Mouse (Mus musculus) forebrain, embryonic 11.5 days (tissue): ENCODE data around the gene Acat3. TPM values are rescaled to one million over a fixed set of nuclear protein-coding genes. Genes with fewer than 3 reads are reported as not detected.
"Not testable (repeated sequence)": the region's sequence is repeated elsewhere in the genome, so short reads cannot be mapped to it uniquely, and the experiment has no call there.

ENCODE experiments used
- ATAC-seq: fragments of 200-750 bp; cut with Nextera tagmentation; replicated peaks from 2 replicates; pipeline ENCODE4 v1.8.0; 2017; ENCODE audit warnings: moderate TSS enrichment; ENCODE audit not compliant: low FRiP score
- DNase-seq: peaks from one replicate; pipeline ENCODE4 v3.0.0-alpha.2; 2017; ENCODE audit warnings: low spot score
- H3K27ac ChIP-seq: fragments of 300-500 bp; sonication (generic); 2 replicates; pipeline ENCODE4 v1.5.1; 2014; ENCODE audit warnings: low read depth, low read length
- H3K27me3 ChIP-seq: fragments of 300-500 bp; sonication (generic); 2 replicates; pipeline ENCODE4 v1.6.1; 2014; ENCODE audit warnings: mild to moderate bottlenecking, low read length, mixed read lengths; ENCODE audit not compliant: control insufficient read depth, insufficient read depth
- H3K36me3 ChIP-seq: fragments of 300-500 bp; sonication (generic); 2 replicates; pipeline ENCODE4 v1.6.1; 2014; ENCODE audit warnings: mild to moderate bottlenecking, low read length, moderate library complexity, mixed read lengths; ENCODE audit not compliant: control insufficient read depth, insufficient read depth
- H3K4me1 ChIP-seq: fragments of 300-500 bp; sonication (generic); replicated peaks from 2 replicates; pipeline ENCODE4 v1.6.1; 2014; ENCODE audit warnings: low read length, mixed read lengths; ENCODE audit not compliant: control insufficient read depth, insufficient read depth
- H3K4me2 ChIP-seq: fragments of 300-500 bp; sonication (generic); 2 replicates; pipeline ENCODE4 v1.6.1; 2014; ENCODE audit warnings: low read depth, mild to moderate bottlenecking, low read length, moderate library complexity, mixed read lengths; ENCODE audit not compliant: severe bottlenecking
- H3K4me3 ChIP-seq: fragments of 300-500 bp; sonication (generic); 2 replicates; pipeline ENCODE4 v1.5.1; 2014; ENCODE audit warnings: low read depth, low read length
- H3K9ac ChIP-seq: fragments of 300-500 bp; sonication (generic); 2 replicates; pipeline ENCODE4 v1.6.1; 2014; ENCODE audit warnings: low read length
- H3K9me3 ChIP-seq: fragments of 300-500 bp; sonication (generic); 2 replicates; pipeline ENCODE4 v1.6.1; 2016; ENCODE audit warnings: low read length, mixed read lengths; ENCODE audit not compliant: control insufficient read depth
- WGBS: fragments of 180-500 bp; shearing (Covaris S2); extraction: QIAGEN DNeasy Blood & Tissue Kit; methylation state at CpG from one replicate; pipeline ENCODE4 v1.1.7; 2014; 5-methylcytosine and 5-hydroxymethylcytosine counted together
- polyA plus RNA-seq: library from polyadenylated mRNA; unstranded; fragments of >200 nt; fragmentation: Nextera tagmentation; extraction: Ambion mirVana; gene quantifications from 2 replicates; pipeline ENCODE4 v1.2.1, GENCODE M21; 2014

Gene Acat3
- polyA plus RNA-seq, 1 experiment from 2014 or later: 1.3 TPM

DNA sequence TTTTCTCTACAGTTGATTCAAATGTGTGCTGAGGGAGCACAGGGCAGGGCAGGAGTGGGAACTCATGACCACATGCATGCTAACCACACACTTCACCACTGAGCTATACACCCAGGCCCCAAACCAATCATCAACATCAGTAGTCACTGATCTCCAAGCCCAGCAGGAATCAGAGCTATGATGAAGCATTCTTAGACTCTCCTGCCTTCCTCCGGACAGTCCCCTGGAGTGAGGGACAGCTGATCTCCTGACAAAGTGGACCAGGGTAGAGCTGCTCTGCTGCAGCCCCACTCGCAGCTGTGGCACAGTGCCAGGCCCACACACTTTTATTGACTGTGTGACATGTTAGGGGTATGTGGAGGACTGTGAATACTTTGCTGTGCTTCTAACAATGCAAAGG lies 19.0 kb upstream of the Acat3 start:
- H3K9me3 ChIP-seq, ATAC-seq, H3K9ac ChIP-seq, H3K27ac ChIP-seq, H3K36me3 ChIP-seq, H3K4me1 ChIP-seq, H3K27me3 ChIP-seq, DNase-seq: not testable (repeated sequence)
- 50% methylated on average over 1 of the region's 2 CpGs for WGBS
- H3K4me3 ChIP-seq: 0 out of 2 replicates have a peak overlapping the region, but pooled peaks have one; percentile 15
- peak overlapping the region; percentile 38; the same call in 1 of the 2 replicates for H3K4me2 ChIP-seq

DNA sequence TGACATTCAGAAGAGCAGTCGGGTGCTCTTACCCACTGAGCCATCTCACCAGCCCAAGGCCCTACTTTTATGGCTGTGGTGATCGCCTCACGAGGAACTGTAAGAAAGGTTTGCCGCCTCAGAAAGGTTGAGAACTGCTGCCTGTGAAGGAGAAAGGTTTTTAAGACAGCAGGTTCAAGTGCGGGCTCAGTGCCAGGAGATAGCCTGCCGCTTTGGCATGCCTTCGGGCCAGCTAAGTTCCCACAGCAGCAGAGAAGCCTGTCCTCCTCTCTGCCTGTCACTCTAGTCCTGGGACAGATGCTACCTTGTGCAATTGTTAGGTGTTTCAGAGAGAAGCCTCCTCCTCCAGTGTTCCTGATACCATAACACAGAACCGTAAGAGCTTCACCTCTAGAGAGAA lies 16.3 kb upstream of the Acat3 start:
- H3K9me3 ChIP-seq: no peaks in the 10 kb centered on the region
- DNase-seq (no peak), ATAC-seq (no peak)
- H3K27me3 ChIP-seq: no peaks in the 10 kb centered on the region
- H3K36me3 ChIP-seq: peaks cover 7% of the 10 kb centered on the region; the same call in 1 of the 2 replicates
- H3K4me3 ChIP-seq: no peak overlapping the region
- H3K27ac ChIP-seq: no peak overlapping the region
- H3K4me1 ChIP-seq: peaks cover 5% of the 10 kb centered on the region; the same call in 1 of the 2 replicates
- 96% methylated on average over 8 of the region's 8 CpGs for WGBS
- H3K4me2 ChIP-seq: no peak overlapping the region
- no peak overlapping the region for H3K9ac ChIP-seq

DNA sequence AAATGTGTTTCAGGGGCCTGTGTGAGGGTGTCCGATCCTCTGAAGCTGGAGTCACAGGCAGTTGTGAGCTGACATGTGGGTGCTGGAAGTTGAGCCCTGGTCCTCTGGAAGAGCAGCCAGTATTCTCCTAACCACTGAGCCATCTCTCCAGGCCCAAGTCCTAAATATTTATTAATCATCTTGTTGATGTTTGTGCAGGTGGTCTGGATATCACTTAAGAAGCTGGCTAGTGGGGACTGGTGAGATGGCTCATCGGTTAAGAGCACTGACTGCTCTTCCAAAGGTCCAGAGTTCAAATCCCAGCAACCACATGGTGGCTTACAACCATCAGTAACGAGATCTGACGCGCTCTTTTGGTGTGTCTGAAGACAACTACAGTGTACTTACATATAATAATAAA lies 9.3 kb upstream of the Acat3 start:
- H3K36me3 ChIP-seq: peaks cover 12% of the 10 kb centered on the region; the same call in 1 of the 2 replicates
- no peak overlapping the region for H3K9ac ChIP-seq
- no peak overlapping the region for H3K4me2 ChIP-seq
- H3K4me1 ChIP-seq: no peaks in the 10 kb centered on the region
- no peaks in the 10 kb centered on the region for H3K9me3 ChIP-seq
- DNase-seq (no peak), ATAC-seq (no peak)
- no peak overlapping the region for H3K27ac ChIP-seq
- no peak overlapping the region for H3K4me3 ChIP-seq
- 91% methylated on average over 5 of the region's 5 CpGs for WGBS
- no peaks in the 10 kb centered on the region for H3K27me3 ChIP-seq

DNA sequence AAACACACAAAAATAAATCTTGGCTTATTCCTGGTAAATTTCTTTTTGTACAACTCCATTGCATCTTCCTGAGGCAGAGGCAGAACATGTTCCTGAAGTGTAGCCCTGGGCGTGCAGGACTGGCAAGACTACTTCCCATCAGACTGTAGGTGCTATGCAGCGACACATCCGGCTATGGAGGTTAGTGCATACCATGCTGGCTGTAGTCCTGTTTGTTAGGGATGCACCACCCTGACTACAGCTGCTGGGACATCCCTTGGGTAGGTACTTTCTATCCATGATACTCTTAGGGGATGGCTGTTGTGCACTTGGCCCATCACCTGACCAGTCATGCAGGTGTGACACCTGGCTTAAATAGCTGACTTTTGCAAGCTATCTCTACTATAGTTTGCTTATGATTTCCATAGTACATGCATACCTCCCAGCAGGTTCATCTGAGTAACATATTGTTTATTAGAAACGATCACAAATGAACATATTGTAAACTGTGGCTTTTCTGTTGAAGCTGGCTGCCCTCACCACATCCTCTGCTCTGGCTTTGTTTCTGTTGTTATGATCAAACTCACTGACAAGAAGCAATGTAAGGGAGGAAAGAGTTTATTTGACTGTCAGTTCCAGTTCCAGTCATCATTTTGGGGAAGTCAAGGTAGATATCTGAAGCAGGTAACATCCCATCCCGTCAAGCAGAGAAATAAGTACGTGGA lies 2.2 kb upstream of the Acat3 start:
- Histone ChIP-seq H3K9ac (no peak overlapping the region), H3K4me3 (no peak overlapping the region), H3K36me3 (peaks cover 2% of the 10 kb centered on the region; the same call in 1 of the 2 replicates), H3K4me1 (no peaks in the 10 kb centered on the region; the same call in 1 of the 2 replicates), H3K27me3 (no peaks in the 10 kb centered on the region), H3K27ac (no peak overlapping the region), H3K4me2 (no peak overlapping the region), H3K9me3 (no peaks in the 10 kb centered on the region)
- ATAC-seq (no peak), DNase-seq (no peak)
- WGBS: 95% methylated on average over 6 of the region's 6 CpGs

DNA sequence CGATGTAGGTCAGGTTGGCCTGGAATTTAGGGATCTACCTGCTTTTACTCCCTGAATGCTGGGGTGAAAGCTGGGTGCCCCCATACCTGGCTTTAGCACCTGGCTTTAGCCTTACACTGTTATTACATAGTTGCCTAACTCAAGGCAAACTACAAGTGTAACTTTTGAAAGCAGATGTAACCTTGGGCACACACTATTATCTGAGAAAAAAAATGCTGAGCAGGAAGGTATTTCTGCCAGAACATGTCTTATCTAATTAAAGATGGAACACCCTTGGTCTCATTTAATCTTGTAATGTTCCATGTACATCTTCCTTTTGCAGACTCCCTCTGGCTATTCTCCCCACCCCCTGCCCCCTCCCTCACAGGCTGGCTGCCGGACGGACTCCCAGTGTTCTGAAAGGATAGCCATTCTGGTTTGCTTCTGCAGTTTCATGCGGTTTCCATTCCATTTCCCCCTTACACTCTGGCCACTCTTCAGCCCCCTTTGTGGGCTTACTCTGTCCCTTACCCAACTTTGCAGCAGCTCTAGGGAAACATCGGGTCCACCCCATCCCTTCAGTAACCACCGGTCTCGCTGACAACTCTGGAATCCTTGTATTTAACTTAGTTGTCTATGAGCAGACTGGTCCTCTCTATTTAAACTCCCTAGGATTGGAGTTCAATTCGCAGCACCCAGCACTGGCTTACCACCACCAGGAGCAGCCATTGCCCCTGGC lies 1.3 kb upstream of the Acat3 start:
- H3K27ac ChIP-seq: no peak overlapping the region

DNA sequence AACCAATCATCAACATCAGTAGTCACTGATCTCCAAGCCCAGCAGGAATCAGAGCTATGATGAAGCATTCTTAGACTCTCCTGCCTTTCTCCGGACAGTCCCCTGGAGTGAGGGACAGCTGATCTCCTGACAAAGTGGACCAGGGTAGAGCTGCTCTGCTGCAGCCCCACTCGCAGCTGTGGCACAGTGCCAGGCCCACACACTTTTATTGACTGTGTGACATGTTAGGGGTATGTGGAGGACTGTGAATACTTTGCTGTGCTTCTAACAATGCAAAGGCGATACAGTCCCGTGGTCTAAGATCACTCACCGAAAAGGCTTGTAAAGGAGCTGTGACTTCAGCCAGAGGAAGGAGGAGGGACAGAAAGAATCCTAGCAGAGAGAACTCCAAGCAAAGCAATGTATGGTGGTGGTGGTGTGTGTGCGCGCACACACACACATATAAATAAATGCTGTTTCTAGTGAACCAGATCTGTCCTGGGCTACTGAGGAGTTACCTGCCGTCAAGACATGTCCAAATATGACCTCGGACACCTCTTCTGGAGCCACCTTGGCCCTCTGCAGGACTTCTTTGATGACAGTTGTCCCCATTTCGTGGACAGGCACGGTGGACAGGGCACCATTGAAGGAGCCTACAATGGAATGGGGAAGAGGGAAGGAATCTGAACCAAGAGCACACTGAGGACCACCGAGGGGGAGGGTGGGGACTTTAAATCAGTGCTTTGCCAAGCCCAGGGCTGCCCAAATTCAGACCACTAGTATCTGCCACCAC lies 837 bp downstream of the Acat3 start:
- H3K4me2 ChIP-seq: peak overlapping the region; percentile 44
- H3K9me3 ChIP-seq, H3K27ac ChIP-seq, DNase-seq, H3K9ac ChIP-seq, H3K4me1 ChIP-seq, H3K36me3 ChIP-seq, H3K27me3 ChIP-seq: not testable (repeated sequence)
- 59% methylated on average over 2 of the region's 12 CpGs for WGBS
- peak; percentile 43 for ATAC-seq
- H3K4me3 ChIP-seq: peak overlapping the region; percentile 16; the same call in 1 of the 2 replicates

More for the DNA sequence above, 1.3 kb upstream of the Acat3 start:
- Histone ChIP-seq H3K4me1 (no peaks in the 10 kb centered on the region; the same call in 1 of the 2 replicates), H3K36me3 (peaks cover 2% of the 10 kb centered on the region; the same call in 1 of the 2 replicates), H3K4me3 (no peak overlapping the region), H3K9me3 (no peaks in the 10 kb centered on the region), H3K27me3 (no peaks in the 10 kb centered on the region), H3K9ac (no peak overlapping the region), H3K4me2 (no peak overlapping the region)
- DNase-seq (no peak), ATAC-seq (no peak)
- 76% methylated on average over 8 of the region's 8 CpGs for WGBS

DNA sequence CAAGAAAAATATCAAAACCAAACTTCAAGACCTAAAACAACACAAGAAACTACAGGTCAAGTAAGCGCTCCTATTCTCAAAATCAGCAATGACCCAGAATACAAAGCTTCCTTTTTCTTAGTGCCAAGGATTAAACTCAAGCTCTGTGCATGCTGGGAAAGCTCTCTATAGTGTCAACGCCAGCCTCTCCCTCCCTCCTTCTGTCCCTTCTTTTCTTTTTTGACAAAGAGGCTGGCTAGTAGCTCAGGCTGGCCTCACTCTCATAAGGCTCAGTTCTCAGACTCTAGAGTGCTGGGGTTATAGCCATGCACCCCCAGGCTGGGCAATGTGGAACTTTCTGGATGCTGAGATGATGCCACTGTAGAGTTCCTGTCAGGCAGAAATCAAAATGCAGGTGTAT lies 2.3 kb downstream of the Acat3 start:
- Histone ChIP-seq H3K9ac (no peak overlapping the region), H3K9me3 (no peaks in the 10 kb centered on the region), H3K4me2 (no peak overlapping the region), H3K27ac (no peak overlapping the region), H3K36me3 (no peaks in the 10 kb centered on the region; the same call in 1 of the 2 replicates), H3K4me1 (peaks cover 3% of the 10 kb centered on the region; the same call in 1 of the 2 replicates), H3K4me3 (no peak overlapping the region), H3K27me3 (no peaks in the 10 kb centered on the region)
- WGBS: 23% methylated on average over 2 of the region's 2 CpGs
- peak; percentile 31; the same call in 1 of the 2 replicates for ATAC-seq
- DNase-seq: no peak

DNA sequence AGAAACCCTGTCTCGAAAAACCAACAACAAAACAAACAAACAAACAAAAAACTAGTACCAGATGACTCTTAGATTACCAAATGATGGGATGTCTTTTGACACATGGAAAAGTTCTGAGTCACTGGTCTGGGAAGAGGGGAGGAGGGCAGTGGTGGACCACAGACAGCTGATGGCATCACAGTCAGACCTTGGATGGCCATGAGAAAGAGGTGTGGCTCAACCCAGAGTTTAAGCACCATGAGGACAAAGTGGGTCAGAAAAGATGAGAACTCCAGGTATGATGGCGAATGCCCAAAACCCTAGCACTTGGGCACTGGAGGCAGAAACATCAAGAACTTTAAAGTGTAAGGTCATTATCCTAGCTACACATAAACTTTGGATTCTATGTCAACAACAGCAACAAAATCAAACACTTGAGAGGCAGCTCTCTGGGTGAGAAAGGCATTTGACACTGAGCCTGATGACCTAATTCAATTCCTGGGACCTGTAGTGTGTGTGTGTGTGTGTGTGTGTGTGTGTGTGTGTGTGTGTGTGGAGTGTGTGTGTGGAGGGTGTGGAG lies 2.9 kb downstream of the Acat3 start:
- DNase-seq: no peak
- H3K9me3 ChIP-seq: no peaks in the 10 kb centered on the region
- H3K4me1 ChIP-seq: peaks cover 3% of the 10 kb centered on the region; the same call in 1 of the 2 replicates
- no peak overlapping the region for H3K4me2 ChIP-seq
- no peak overlapping the region for H3K4me3 ChIP-seq
- no peak for ATAC-seq
- no peaks in the 10 kb centered on the region; the same call in 1 of the 2 replicates for H3K36me3 ChIP-seq
- no peak overlapping the region for H3K27ac ChIP-seq
- WGBS: 85% methylated on average over 2 of the region's 2 CpGs
- H3K9ac ChIP-seq: no peak overlapping the region
- no peaks in the 10 kb centered on the region for H3K27me3 ChIP-seq
